ENCODE assay signal across 20 mouse cellular contexts in genomic region chr12:51856768-51857295, GRCm38 (mm10). TPM values are rescaled to one million over a fixed set of nuclear protein-coding genes. Genes with fewer than 3 reads are reported as not detected.
DNase-seq lines count a peak whose midpoint lies in the region; ATAC-seq and TF ChIP-seq lines count a peak whose summit lies in the region.
"Had no signal": no experiment of that assay in that cellular context is flagged by ENCODE, and none has a peak within 500 bp of the region (broad histone marks: within the 10 kb centered on the region; RNA-seq: fewer than 3 reads in every experiment).

No protein-coding gene starts in this region.

- peak overlapping the region; percentile 14; the same call in 1 of the 2 replicates for H3K9ac ChIP-seq in liver, embryonic 16.5 days (ENCODE audit: low read depth, low read length)
- H3K9ac ChIP-seq in hindbrain, postnatal 0 days (replicated peaks; ENCODE audit: low read length), result no peak overlapping the region
- H3K9ac ChIP-seq: embryonic facial prominence, embryonic 13.5 days; lung, embryonic 14.5 days; neural tube, embryonic 15.5 days; stomach, embryonic 15.5 days had no signal

- peak overlapping the region; percentile 46 for H3K27ac ChIP-seq in liver, embryonic 16.5 days (ENCODE audit: low read length)
- H3K27ac ChIP-seq in hindbrain, postnatal 0 days, result no peak overlapping the region
- H3K27ac ChIP-seq in limb, embryonic 10.5 days, result no peak overlapping the region
- H3K27ac ChIP-seq: embryonic facial prominence, embryonic 13.5 days; hindbrain, embryonic 10.5 days; neural tube, embryonic 15.5 days; stomach, embryonic 15.5 days had no signal

- DNase-seq in thymus, postnatal 0 days (ENCODE audit: low spot score), result peak; percentile 15
- no peak for DNase-seq in thymus, adult 18-20 months
- no peak for DNase-seq in ovary, postnatal 36 days (ENCODE audit: low spot score)
- DNase-seq in hindbrain, postnatal 0 days (ENCODE audit: low spot score), result no peak
- no peak for DNase-seq in frontal cortex, postnatal 25 days (ENCODE audit: low spot score in 2 of 2)
- no peak for DNase-seq in limb, embryonic 10.5 days (ENCODE audit: low spot score)
- DNase-seq: B cell, adult 2 months; cerebellum, adult 11 months; kidney, adult 2 months; kidney, postnatal 25 days; lung, embryonic 14.5 days; retina, postnatal 1 day; thymus, postnatal 4 days had no signal

- 26% methylated on average over 8 of the region's 8 CpGs for WGBS in liver, embryonic 16.5 days (ENCODE audit: insufficient replicate concordance)
- 95% methylated on average over 8 of the region's 8 CpGs for WGBS in hindbrain, postnatal 0 days
- WGBS in limb, embryonic 10.5 days, result 92% methylated on average over 8 of the region's 8 CpGs

- H3K4me2 ChIP-seq in liver, embryonic 16.5 days (ENCODE audit: low read depth, low read length), result 0 out of 2 replicates have a peak overlapping the region, but pooled peaks have one; percentile 7
- H3K4me2 ChIP-seq in hindbrain, postnatal 0 days (ENCODE audit: low read depth, low read length), result no peak overlapping the region
- H3K4me2 ChIP-seq: embryonic facial prominence, embryonic 13.5 days; lung, embryonic 14.5 days; neural tube, embryonic 15.5 days; stomach, embryonic 15.5 days had no signal

- peak; percentile 38 for ATAC-seq in granulocyte monocyte progenitor cell, adult 5-6 weeks (replicated peaks; ENCODE audit: poor library complexity, severe bottlenecking)
- peak; percentile 58 for ATAC-seq in liver, embryonic 16.5 days (ENCODE audit: low read depth)
- ATAC-seq in hindbrain, postnatal 0 days, result no peak
- ATAC-seq: Patski had no signal

- H3K4me1 ChIP-seq in liver, embryonic 16.5 days (ENCODE audit: control insufficient read depth, low read depth, low read length), result peaks cover 30% of the 10 kb centered on the region
- no peaks in the 10 kb centered on the region for H3K4me1 ChIP-seq in hindbrain, postnatal 0 days (ENCODE audit: insufficient read depth, low read length)
- no peaks in the 10 kb centered on the region; the same call in 1 of the 2 replicates for H3K4me1 ChIP-seq in limb, embryonic 10.5 days
- H3K4me1 ChIP-seq: embryonic facial prominence, embryonic 13.5 days; hindbrain, embryonic 10.5 days; neural tube, embryonic 15.5 days; stomach, embryonic 15.5 days had no signal

- no peak overlapping the region for H3K4me3 ChIP-seq in liver, embryonic 16.5 days (ENCODE audit: low read depth, low read length)
- no peak overlapping the region for H3K4me3 ChIP-seq in hindbrain, postnatal 0 days (ENCODE audit: low read length)
- no peak overlapping the region for H3K4me3 ChIP-seq in limb, embryonic 10.5 days
- H3K4me3 ChIP-seq: embryonic facial prominence, embryonic 13.5 days; hindbrain, embryonic 10.5 days; neural tube, embryonic 15.5 days; stomach, embryonic 15.5 days had no signal

- TF ChIP-seq CTCF in hindbrain, postnatal 0 days (IDR thresholded peaks at IDR 0.05; ENCODE audit: low read depth), result no peak

- H3K36me3 ChIP-seq in liver, embryonic 16.5 days (ENCODE audit: control insufficient read depth, insufficient read depth), result no peaks in the 10 kb centered on the region
- no peaks in the 10 kb centered on the region for H3K36me3 ChIP-seq in hindbrain, postnatal 0 days (ENCODE audit: insufficient read depth, low read length)
- no peaks in the 10 kb centered on the region for H3K36me3 ChIP-seq in limb, embryonic 10.5 days
- H3K36me3 ChIP-seq: embryonic facial prominence, embryonic 13.5 days; hindbrain, embryonic 10.5 days; neural tube, embryonic 15.5 days; stomach, embryonic 15.5 days had no signal

- H3K9me3 ChIP-seq in liver, embryonic 16.5 days (replicated peaks; ENCODE audit: control insufficient read depth, low read length), result no peaks in the 10 kb centered on the region
- no peaks in the 10 kb centered on the region for H3K9me3 ChIP-seq in hindbrain, postnatal 0 days (ENCODE audit: low read length)
- no peaks in the 10 kb centered on the region for H3K9me3 ChIP-seq in limb, embryonic 10.5 days (replicated peaks)
- H3K9me3 ChIP-seq: embryonic facial prominence, embryonic 13.5 days; hindbrain, embryonic 10.5 days; neural tube, embryonic 15.5 days; stomach, embryonic 15.5 days had no signal

- no peaks in the 10 kb centered on the region for H3K27me3 ChIP-seq in liver, embryonic 16.5 days (ENCODE audit: control insufficient read depth, insufficient read depth, low read depth, low read length)
- H3K27me3 ChIP-seq in hindbrain, postnatal 0 days (ENCODE audit: insufficient read depth, low read length), result no peaks in the 10 kb centered on the region
- H3K27me3 ChIP-seq in limb, embryonic 10.5 days (ENCODE audit: low read depth, poor library complexity, severe bottlenecking), result no peaks in the 10 kb centered on the region
- H3K27me3 ChIP-seq: embryonic facial prominence, embryonic 13.5 days; neural tube, embryonic 15.5 days; Patski; stomach, embryonic 15.5 days had no signal

RNA-seq across cellular contexts. Expression of gene Hectd1, which starts 27.5 kb away (rescaled TPM):
- polyA plus RNA-seq in thymus, postnatal 0 days (2015; fragmentation: Nextera tagmentation; extraction: Ambion mirVana), result 36.7 and 50.8 TPM in 2 replicates
- 51.0 and 52.9 TPM in 2 replicates for total RNA-seq in granulocyte monocyte progenitor cell, adult 5-6 weeks (2014; fragmentation: Nextera tagmentation)
- total RNA-seq in granulocyte monocyte progenitor cell, adult 5-6 weeks (2017), result 89.7 and 96.3 TPM in 2 replicates
- polyA plus RNA-seq in liver, embryonic 16.5 days (2015; fragmentation: Nextera tagmentation; extraction: Ambion mirVana), result 23.6 and 24.6 TPM in 2 replicates
- 67.1 and 68.5 TPM in 2 replicates for total RNA-seq in hindbrain, postnatal 0 days (2014; rRNA removed)
- 28.0 and 28.4 TPM in 2 replicates for polyA plus RNA-seq in hindbrain, postnatal 0 days (2015; fragmentation: Nextera tagmentation; extraction: Ambion mirVana)
- 32.0 and 39.5 TPM in 2 replicates for polyA plus RNA-seq in limb, embryonic 10.5 days (2016; fragmentation: Nextera tagmentation; extraction: Ambion mirVana)
